Mouse (Mus musculus): ENCODE data around the gene Camkv.

GRCm38 (mm10) chr9:107887804-107888266 is 47.6 kb upstream of the Camkv start, which contains the start of gene Mon1a:
- no peak for TF ChIP-seq CTCF (IDR thresholded peaks at IDR 0.05; ENCODE audit: low read depth)
- TF ChIP-seq EP300 (IDR thresholded peaks at IDR 0.05; ENCODE audit: low read depth) = no peak; the same call in 1 of the 2 replicates
